Mouse (Mus musculus) heart, postnatal 0 days (tissue): ENCODE measurements around the gene Filip1.

Experiments used
- CTCF ChIP-seq: IDR thresholded peaks from 2 replicates; pipeline ENCODE4 v1.5.1; 2016; ENCODE audit warnings: antibody characterized with exemption, control low read depth, low read depth
- EP300 ChIP-seq: IDR thresholded peaks from 2 replicates; pipeline ENCODE4 v1.6.1; 2016; ENCODE audit warnings: antibody characterized with exemption, low read depth

GRCm38 (mm10) chr9:79814592-79814991 is 198.1 kb downstream of the Filip1 start:
- TF ChIP-seq EP300 (no peak), CTCF (no peak)
